Mouse (Mus musculus) telencephalon, adult 2 months (tissue): Measurements from ENCODE around the gene Yipf6.
"Not testable (repeated sequence)": the region's sequence is repeated elsewhere in the genome, so short reads cannot be mapped to it uniquely, and the experiment has no call there.

Source experiments
- DNase-seq: peaks from one replicate; pipeline ENCODE4 v3.0.0-alpha.2; 2011; ENCODE audit warnings: low read depth, low spot score

Gene Yipf6

GRCm38 (mm10) chrX:98936101-98936500 lies at the start of gene Yipf6:
TSS of gene Yipf6 (plus strand) at chrX:98936316.
- DNase-seq = no peak

GRCm38 (mm10) chrX:98890072-98890405 lies 46.1 kb upstream of the Yipf6 start:
- no peak for DNase-seq

GRCm38 (mm10) chrX:98890406-98891116 lies 45.6 kb upstream of the Yipf6 start, which contains the start of gene Ophn1:
TSS of gene Ophn1 (minus strand) at chrX:98891025.
- DNase-seq = peak; percentile 74

- DNase-seq = no peak
Observed at GRCm38 (mm10) chrX:98898307-98898706, 37.8 kb upstream of the Yipf6 start.

GRCm38 (mm10) chrX:98904226-98904625 lies 31.9 kb upstream of the Yipf6 start:
- DNase-seq = no peak

GRCm38 (mm10) chrX:98908910-98909309 lies 27.2 kb upstream of the Yipf6 start:
- DNase-seq = no peak

- peak; percentile 23 for DNase-seq
Observed at GRCm38 (mm10) chrX:98919423-98919822, 16.7 kb upstream of the Yipf6 start.

GRCm38 (mm10) chrX:98936707-98937554 lies 815 bp downstream of the Yipf6 start:
- DNase-seq = peak; percentile 91

- DNase-seq = peak; percentile 77
Observed at GRCm38 (mm10) chrX:98937555-98938294, 1.6 kb downstream of the Yipf6 start.

- DNase-seq = no peak
Observed at GRCm38 (mm10) chrX:98953941-98954340, 17.8 kb downstream of the Yipf6 start.

GRCm38 (mm10) chrX:98958287-98958686 lies 22.2 kb downstream of the Yipf6 start:
- no peak for DNase-seq

- DNase-seq = no peak
Observed at GRCm38 (mm10) chrX:98959050-98959449, 22.9 kb downstream of the Yipf6 start.

GRCm38 (mm10) chrX:98963742-98964141 lies 27.6 kb downstream of the Yipf6 start:
- DNase-seq = no peak

GRCm38 (mm10) chrX:98964513-98964912 lies 28.4 kb downstream of the Yipf6 start:
- no peak for DNase-seq

- not testable (repeated sequence) for DNase-seq
Observed at GRCm38 (mm10) chrX:98986611-98987010, 50.5 kb downstream of the Yipf6 start.

- DNase-seq = peak; percentile 9
Observed at GRCm38 (mm10) chrX:98989574-98989973, 53.5 kb downstream of the Yipf6 start.
